8 mouse cellular contexts compared by ENCODE assay signal in genomic region chr4:132842970-132843704, GRCm38 (mm10). TPM values are rescaled to one million over a fixed set of nuclear protein-coding genes. Genes with fewer than 3 reads are reported as not detected.
DNase-seq lines count a peak whose midpoint lies in the region; ATAC-seq and TF ChIP-seq lines count a peak whose summit lies in the region.

TSS of gene Ppp1r8 (minus strand) at chr4:132843169.

- H3K4me1 ChIP-seq in ES-Bruce4 (ENCODE audit: control insufficient read depth, insufficient read depth, low read length): no peaks in the 10 kb centered on the region
- H3K4me1 ChIP-seq in forebrain, embryonic 13.5 days: peaks cover 23% of the 10 kb centered on the region
- peaks cover 18% of the 10 kb centered on the region for H3K4me1 ChIP-seq in liver, postnatal 0 days (ENCODE audit: insufficient read depth)
- H3K4me1 ChIP-seq in neural tube, embryonic 14.5 days (ENCODE audit: control insufficient read depth, insufficient read depth, low read length): peaks cover 7% of the 10 kb centered on the region

- 2% methylated on average over 39 of the region's 40 CpGs for WGBS in forebrain, embryonic 13.5 days
- 1% methylated on average over 40 of the region's 40 CpGs for WGBS in large intestine, adult 2 months
- WGBS in liver, postnatal 0 days (ENCODE audit: insufficient replicate concordance): 2% methylated on average over 40 of the region's 40 CpGs
- 1% methylated on average over 40 of the region's 40 CpGs for WGBS in neural tube, embryonic 14.5 days

- no peaks in the 10 kb centered on the region for H3K27me3 ChIP-seq in ES-Bruce4 (ENCODE audit: control insufficient read depth, insufficient read depth, low read length, poor library complexity, severe bottlenecking)
- H3K27me3 ChIP-seq in forebrain, embryonic 13.5 days: no peaks in the 10 kb centered on the region
- no peaks in the 10 kb centered on the region for H3K27me3 ChIP-seq in liver, postnatal 0 days (ENCODE audit: insufficient read depth, low read length)
- H3K27me3 ChIP-seq in neural tube, embryonic 14.5 days (ENCODE audit: control insufficient read depth, insufficient read depth, low read length): no peaks in the 10 kb centered on the region

- H3K4me3 ChIP-seq in ES-Bruce4 (ENCODE audit: low read depth, low read length): peak within 1 kb of the TSS; percentile 91
- peak within 1 kb of the TSS; percentile 74 for H3K4me3 ChIP-seq in forebrain, embryonic 13.5 days
- H3K4me3 ChIP-seq in liver, postnatal 0 days (ENCODE audit: low read depth, low read length): peak within 1 kb of the TSS; percentile 88
- peak within 1 kb of the TSS; percentile 83 for H3K4me3 ChIP-seq in neural tube, embryonic 14.5 days (ENCODE audit: low read depth, low read length)

- TF ChIP-seq EP300 in ES-Bruce4 (IDR thresholded peaks at IDR 0.05; ENCODE audit: insufficient read depth, low read depth, low read length): 0 out of 2 replicates have a peak, but pooled peaks have one; percentile 56
- TF ChIP-seq EP300 in liver, postnatal 0 days (IDR thresholded peaks at IDR 0.05; ENCODE audit: low read depth): peak; percentile 16; the same call in 1 of the 2 replicates

- TF ChIP-seq CTCF in ES-Bruce4 (IDR thresholded peaks at IDR 0.05; ENCODE audit: low read depth, low read length): peak; percentile 3
- peak; percentile 57 for TF ChIP-seq CTCF in liver, postnatal 0 days (IDR thresholded peaks at IDR 0.05; ENCODE audit: low read depth)

- H3K9me3 ChIP-seq in ES-Bruce4 (replicated peaks; ENCODE audit: control insufficient read depth, insufficient read depth, low read length, poor library complexity, severe bottlenecking): no peaks in the 10 kb centered on the region
- no peaks in the 10 kb centered on the region for H3K9me3 ChIP-seq in forebrain, embryonic 13.5 days (replicated peaks)
- no peaks in the 10 kb centered on the region for H3K9me3 ChIP-seq in liver, postnatal 0 days (ENCODE audit: low read length)
- H3K9me3 ChIP-seq in neural tube, embryonic 14.5 days (ENCODE audit: control insufficient read depth, low read length): no peaks in the 10 kb centered on the region

- intact Hi-C loops in heart, postnatal 10 days (cut with DNase I): loop anchor here (5.0 kb wide), 1 partner anchor 79 kb away; the partner anchor contains the start of gene Fam76a

- peaks cover 29% of the 10 kb centered on the region for H3K36me3 ChIP-seq in ES-Bruce4 (ENCODE audit: control insufficient read depth, insufficient read depth, low read length, poor library complexity, severe bottlenecking)
- peaks cover 34% of the 10 kb centered on the region for H3K36me3 ChIP-seq in forebrain, embryonic 13.5 days (ENCODE audit: poor library complexity, severe bottlenecking)
- H3K36me3 ChIP-seq in liver, postnatal 0 days (replicated peaks; ENCODE audit: insufficient read depth, low read length): peaks cover 18% of the 10 kb centered on the region
- H3K36me3 ChIP-seq in neural tube, embryonic 14.5 days (ENCODE audit: control insufficient read depth, insufficient read depth, low read length): peaks cover 15% of the 10 kb centered on the region

- peak within 1 kb of the TSS; percentile 84 for H3K27ac ChIP-seq in ES-Bruce4 (ENCODE audit: insufficient read depth, low read length)
- H3K27ac ChIP-seq in forebrain, embryonic 13.5 days: peak within 1 kb of the TSS; percentile 73
- peak within 1 kb of the TSS; percentile 76 for H3K27ac ChIP-seq in liver, postnatal 0 days (ENCODE audit: low read depth)
- H3K27ac ChIP-seq in neural tube, embryonic 14.5 days (ENCODE audit: low read depth, low read length): peak within 1 kb of the TSS; percentile 82

- peak; percentile 98 for ATAC-seq in cerebellum, adult (ENCODE audit: insufficient number of reproducible peaks, low FRiP score, low TSS enrichment)
- peak; percentile 99 for ATAC-seq in forebrain, embryonic 13.5 days
- peak; percentile 99 for ATAC-seq in liver, postnatal 0 days
- ATAC-seq in neural tube, embryonic 14.5 days (ENCODE audit: low read depth): peak; percentile 99

- DNase-seq in heart, postnatal 10 days: peak; percentile 92
- peak; percentile 57 for DNase-seq in large intestine, adult 2 months (ENCODE audit: low read depth, low spot score)
- DNase-seq in liver, postnatal 0 days: peak; percentile 88
- DNase-seq in testis, postnatal 10 days (ENCODE audit: low spot score): peak; percentile 87

- TF ChIP-seq POLR2A in ES-Bruce4 (IDR thresholded peaks at IDR 0.05; ENCODE audit: insufficient read depth, low read length): peak; percentile 98

- H3K4me2 ChIP-seq in forebrain, embryonic 13.5 days: peak within 1 kb of the TSS; percentile 80
- H3K4me2 ChIP-seq in liver, postnatal 0 days (ENCODE audit: low read depth, low read length): peak within 1 kb of the TSS; percentile 95
- H3K4me2 ChIP-seq in neural tube, embryonic 14.5 days (ENCODE audit: low read depth, low read length): peak within 1 kb of the TSS; percentile 79

- H3K9ac ChIP-seq in ES-Bruce4 (ENCODE audit: low read depth, poor library complexity, severe bottlenecking): peak within 1 kb of the TSS; percentile 90
- peak within 1 kb of the TSS; percentile 97 for H3K9ac ChIP-seq in forebrain, embryonic 13.5 days
- H3K9ac ChIP-seq in liver, postnatal 0 days (replicated peaks): peak within 1 kb of the TSS; percentile 89
- peak within 1 kb of the TSS; percentile 91 for H3K9ac ChIP-seq in neural tube, embryonic 14.5 days (replicated peaks; ENCODE audit: low read depth, low read length)

RNA-seq across cellular contexts. Expression of gene Ppp1r8, which starts in this region (rescaled TPM):
- 91.6 and 95.2 TPM in 2 replicates for polyA plus RNA-seq in ES-Bruce4 (2011; ENCODE audit: insufficient read depth, insufficient read length, low read depth, missing spikeins)
- polyA plus RNA-seq in forebrain, embryonic 13.5 days (2015; fragmentation: Nextera tagmentation; extraction: Ambion mirVana): 62.5 and 70.5 TPM in 2 replicates
- 10 to 100 TPM; 24.1 to 28.0 TPM for total RNA-seq in heart, postnatal 10 days (2021)
- 30.8 and 36.2 TPM in 2 replicates for polyA plus RNA-seq in large intestine, adult 2 months (2012; rRNA removed)
- polyA plus RNA-seq in liver, postnatal 0 days (2015; fragmentation: Nextera tagmentation; extraction: Ambion mirVana): 11.1 and 11.9 TPM in 2 replicates
- 47.9 and 52.6 TPM in 2 replicates for polyA plus RNA-seq in neural tube, embryonic 14.5 days (2014; fragmentation: Nextera tagmentation; extraction: Ambion mirVana)

Comparison
In these comparisons a context has a peak if more than half of its experiments do, and no peak if none do; other contexts are left out.
1. Peak in every context shown above with its lines: DNase-seq, ATAC-seq, H3K4me3 ChIP-seq and H3K27ac ChIP-seq.